Mouse (Mus musculus): ENCODE measurements around the gene Tnfsf13. TPM values are rescaled to one million over a fixed set of nuclear protein-coding genes. Genes with fewer than 3 reads are reported as not detected.
"Not testable (repeated sequence)": the region's sequence is repeated elsewhere in the genome, so short reads cannot be mapped to it uniquely, and the experiment has no call there.

The Tnfsf13 gene
- polyA plus RNA-seq (2015; fragmentation: Nextera tagmentation; extraction: Ambion mirVana), result 0.38 TPM in 1 of 2 replicates, not detected in the other

DNA sequence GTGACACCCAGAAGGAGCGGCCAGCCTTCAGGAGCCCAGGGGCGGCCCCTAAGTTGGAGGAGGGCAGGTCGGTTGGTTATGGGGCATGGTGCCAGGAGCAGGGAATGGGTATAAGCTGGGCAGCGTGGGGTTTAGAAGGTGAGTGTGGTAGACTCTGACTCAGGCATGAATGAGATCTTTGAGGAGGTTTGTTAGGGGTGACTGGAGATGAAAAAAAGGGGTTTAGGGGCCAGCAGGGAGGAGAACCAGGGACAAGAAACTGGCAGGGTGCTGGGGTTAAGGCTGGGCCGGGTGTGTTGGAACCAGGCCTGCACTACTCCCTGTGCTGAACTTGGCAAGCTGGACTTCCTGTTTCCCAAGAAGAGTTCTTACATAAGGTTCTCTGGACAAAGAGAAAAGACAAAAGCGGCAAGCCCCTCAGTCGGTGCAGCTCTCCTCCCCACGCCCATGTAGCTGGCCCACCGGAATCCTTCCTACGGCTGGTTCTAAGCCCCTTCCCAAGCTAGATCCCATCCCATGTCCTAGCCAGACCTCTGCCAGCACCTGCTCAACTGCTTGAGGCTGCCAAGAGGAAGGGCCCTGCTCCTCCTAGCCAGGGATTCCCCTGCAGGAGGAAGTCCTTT lies at the start of gene Tnfsf13:
Tnfsf13 (minus strand) TSS at position 259 of the 623 bp plus-strand sequence.
- Histone ChIP-seq H3K4me1 (peaks cover 38% of the 10 kb centered on the region), H3K9me3 (no peaks in the 10 kb centered on the region), H3K36me3 (no peaks in the 10 kb centered on the region), H3K4me2 (replicated peaks) (no peak within 1 kb of the TSS), H3K27me3 (no peaks in the 10 kb centered on the region), H3K9ac (replicated peaks) (no peak within 1 kb of the TSS), H3K27ac (replicated peaks) (peak within 1 kb of the TSS; percentile 39; the same call in 1 of the 2 replicates), H3K4me3 (no peak within 1 kb of the TSS)
- WGBS, result 45% methylated on average over 10 of the region's 10 CpGs
- no peak for ATAC-seq (replicated peaks)

DNA sequence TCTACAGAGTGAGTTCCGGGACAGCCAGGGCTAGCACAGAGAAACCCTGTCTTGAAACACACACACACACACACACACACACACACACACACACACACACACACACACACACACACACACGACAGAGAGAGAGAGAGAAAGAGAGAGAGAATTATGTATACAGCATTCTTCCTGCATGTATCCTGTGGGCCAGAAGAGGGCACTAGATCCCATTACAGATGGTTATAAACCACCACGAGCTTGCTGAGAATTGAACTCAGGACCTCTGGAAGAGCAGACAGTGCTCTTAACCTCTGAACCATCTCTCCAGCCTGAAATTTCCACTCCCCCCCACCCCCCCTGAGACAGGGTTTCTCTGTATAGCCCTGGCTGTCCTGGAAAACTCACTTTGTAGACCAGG lies 45.8 kb upstream of the Tnfsf13 start:
- not testable (repeated sequence) for H3K27me3 ChIP-seq
- H3K36me3 ChIP-seq, result peaks cover 30% of the 10 kb centered on the region
- WGBS, result 68% methylated on average over 3 of the region's 3 CpGs

DNA sequence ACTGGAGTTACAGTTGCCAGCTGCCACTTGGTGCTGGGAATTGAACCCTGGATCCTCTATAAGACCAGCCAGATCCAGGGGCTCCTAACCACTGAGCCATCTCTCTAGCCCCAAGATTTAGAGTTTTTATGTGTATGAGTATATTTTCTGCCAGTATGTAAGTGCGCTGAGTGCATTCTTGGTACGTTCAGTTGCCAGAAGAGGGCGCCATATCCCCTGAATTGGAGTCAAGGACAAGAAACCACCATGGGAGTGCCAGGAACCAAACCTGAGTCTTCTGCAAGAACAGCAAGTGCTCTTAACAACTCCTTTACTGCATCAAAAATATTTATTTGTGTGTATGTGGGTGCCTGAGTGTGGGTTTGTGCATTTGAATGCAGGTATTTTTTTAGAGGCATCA lies 43.5 kb upstream of the Tnfsf13 start:
- H3K4me2 ChIP-seq (replicated peaks), result no peak overlapping the region

More for the DNA sequence above, 45.8 kb upstream of the Tnfsf13 start:
- H3K27ac ChIP-seq (replicated peaks); ATAC-seq (replicated peaks); H3K9ac ChIP-seq (replicated peaks); H3K4me1 ChIP-seq; H3K9me3 ChIP-seq; H3K4me2 ChIP-seq (replicated peaks); H3K4me3 ChIP-seq: not testable (repeated sequence)

DNA sequence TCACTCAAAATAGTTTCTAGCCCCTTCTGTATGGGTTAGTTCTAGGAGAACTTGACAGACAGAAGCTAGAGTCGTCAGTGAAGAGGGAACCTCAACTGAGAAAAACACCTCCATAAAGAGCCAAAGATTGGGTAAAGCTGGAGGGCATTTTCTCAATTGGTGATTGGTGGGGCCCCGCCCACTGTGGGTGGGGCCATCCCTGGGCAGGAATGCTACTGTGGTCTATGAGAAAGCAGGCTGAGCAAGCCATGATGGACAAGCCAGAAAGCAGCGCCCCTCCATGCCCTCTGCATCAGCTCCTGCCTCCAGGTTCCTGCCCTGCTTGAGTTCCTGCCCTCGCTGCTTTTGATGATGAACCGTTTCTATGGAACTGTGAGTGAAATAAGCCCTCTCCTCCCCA lies 40.4 kb upstream of the Tnfsf13 start:
- Histone ChIP-seq H3K4me2 (replicated peaks) (no peak overlapping the region), H3K27me3 (no peaks in the 10 kb centered on the region), H3K4me1 (no peaks in the 10 kb centered on the region), H3K36me3 (no peaks in the 10 kb centered on the region), H3K27ac (replicated peaks) (no peak overlapping the region), H3K9ac (replicated peaks) (no peak overlapping the region), H3K4me3 (no peak overlapping the region), H3K9me3 (no peaks in the 10 kb centered on the region)
- WGBS, result 37% methylated on average over 5 of the region's 5 CpGs
- no peak for ATAC-seq (replicated peaks)

More for the DNA sequence above, 43.5 kb upstream of the Tnfsf13 start:
- no peaks in the 10 kb centered on the region for H3K27me3 ChIP-seq
- no peak overlapping the region for H3K9ac ChIP-seq (replicated peaks)
- WGBS, result 22% methylated on average over 3 of the region's 3 CpGs
- no peak overlapping the region for H3K27ac ChIP-seq (replicated peaks)
- no peak for ATAC-seq (replicated peaks)
- no peaks in the 10 kb centered on the region for H3K4me1 ChIP-seq
- no peak overlapping the region for H3K4me3 ChIP-seq
- no peaks in the 10 kb centered on the region for H3K9me3 ChIP-seq
- peaks cover 7% of the 10 kb centered on the region for H3K36me3 ChIP-seq

DNA sequence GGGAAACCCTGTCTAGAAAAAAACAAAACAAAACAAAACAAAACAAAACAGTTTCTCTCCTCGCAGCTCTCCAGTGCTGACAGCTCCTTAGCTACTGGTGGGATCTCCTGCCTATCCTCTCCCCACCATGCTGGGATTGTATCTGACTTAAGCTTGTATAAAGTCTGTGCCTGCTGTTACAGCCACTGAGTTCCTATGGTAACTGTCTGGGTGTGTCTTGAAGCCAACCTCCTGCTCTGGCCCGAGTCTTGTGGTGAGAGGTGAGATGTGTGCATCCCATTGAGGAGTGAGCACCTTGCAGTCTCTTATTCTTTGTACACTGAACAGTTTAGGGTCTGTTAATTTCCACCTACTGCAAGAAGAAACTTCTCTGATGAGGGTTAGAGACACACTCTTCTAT lies 37.5 kb upstream of the Tnfsf13 start:
- 54% methylated on average over 2 of the region's 2 CpGs for WGBS
- Histone ChIP-seq H3K4me3 (no peak overlapping the region), H3K36me3 (no peaks in the 10 kb centered on the region), H3K9me3 (no peaks in the 10 kb centered on the region), H3K4me1 (no peaks in the 10 kb centered on the region), H3K27ac (replicated peaks) (no peak overlapping the region), H3K4me2 (replicated peaks) (no peak overlapping the region), H3K9ac (replicated peaks) (no peak overlapping the region), H3K27me3 (no peaks in the 10 kb centered on the region)
- ATAC-seq (replicated peaks), result no peak

DNA sequence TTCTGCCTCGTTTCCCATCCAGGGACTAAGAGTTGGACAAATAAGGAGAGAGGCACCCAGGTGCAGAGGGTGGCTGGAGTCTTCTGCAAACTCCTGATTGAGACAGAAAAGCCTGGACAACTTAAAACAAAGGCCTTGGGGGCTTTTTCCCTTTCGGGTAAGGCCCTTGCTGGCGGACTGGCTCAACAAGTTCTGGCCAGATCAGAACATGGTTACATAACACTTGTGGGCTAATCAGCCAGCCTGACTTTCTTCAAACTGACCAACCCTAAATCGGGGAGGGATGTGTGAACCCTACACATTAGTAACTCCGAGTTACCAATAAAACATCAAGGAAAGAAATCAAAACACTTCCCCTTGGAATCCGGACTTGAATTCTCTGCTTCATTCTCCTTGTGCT lies 35.3 kb upstream of the Tnfsf13 start:
- H3K4me3 ChIP-seq, result no peak overlapping the region
- H3K4me2 ChIP-seq (replicated peaks), result no peak overlapping the region
- no peak for ATAC-seq (replicated peaks)
- H3K9ac ChIP-seq (replicated peaks), result no peak overlapping the region
- no peaks in the 10 kb centered on the region for H3K9me3 ChIP-seq
- H3K4me1 ChIP-seq, result no peaks in the 10 kb centered on the region
- no peaks in the 10 kb centered on the region for H3K36me3 ChIP-seq
- no peaks in the 10 kb centered on the region for H3K27me3 ChIP-seq
- 84% methylated on average over 6 of the region's 6 CpGs for WGBS
- H3K27ac ChIP-seq (replicated peaks), result no peak overlapping the region

DNA sequence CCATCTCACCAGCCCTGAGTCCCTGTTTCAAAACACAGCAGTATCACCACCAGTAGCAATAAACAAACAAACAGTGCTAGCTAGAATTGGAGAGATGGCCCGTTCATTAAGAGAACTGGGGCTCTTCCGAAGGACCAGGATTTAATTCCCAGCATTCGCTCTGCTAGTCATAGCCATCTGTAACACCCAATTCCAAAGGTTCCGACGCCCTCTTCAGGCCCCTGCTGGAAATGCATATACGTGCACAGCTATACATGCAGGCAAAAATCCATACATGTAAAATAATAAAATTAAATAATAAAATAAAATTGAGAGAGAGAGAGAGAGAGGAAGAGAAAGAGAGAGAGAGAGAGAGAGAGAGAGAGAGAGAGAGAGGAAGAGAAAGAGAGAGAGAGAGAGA lies 33.8 kb upstream of the Tnfsf13 start:
- 65% methylated on average over 6 of the region's 6 CpGs for WGBS
- no peak overlapping the region for H3K4me2 ChIP-seq (replicated peaks)

DNA sequence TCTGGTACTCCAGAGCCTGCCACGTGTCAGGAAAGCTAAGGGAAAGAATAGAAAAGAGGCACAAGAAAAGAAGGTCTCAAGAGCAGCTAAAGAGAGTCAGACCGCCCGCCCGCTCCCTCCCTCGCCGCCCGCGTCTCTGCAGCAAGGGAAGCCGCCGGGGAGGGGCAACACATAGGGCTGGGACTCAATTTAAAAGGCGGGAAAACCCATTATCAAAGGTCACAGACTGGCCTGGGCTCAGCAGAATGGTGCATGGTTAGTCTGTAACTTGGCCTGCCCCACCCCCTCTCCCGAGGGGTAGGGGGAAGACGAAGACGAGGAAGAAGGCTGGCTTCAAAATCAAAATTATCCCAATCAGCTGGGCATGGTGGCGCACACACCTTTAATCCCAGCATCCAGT lies 33.1 kb upstream of the Tnfsf13 start:
- ATAC-seq (replicated peaks), result no peak
- Histone ChIP-seq H3K9ac (replicated peaks) (no peak overlapping the region), H3K27me3 (no peaks in the 10 kb centered on the region), H3K4me2 (replicated peaks) (no peak overlapping the region), H3K36me3 (no peaks in the 10 kb centered on the region), H3K4me3 (no peak overlapping the region), H3K4me1 (no peaks in the 10 kb centered on the region), H3K27ac (replicated peaks) (no peak overlapping the region), H3K9me3 (no peaks in the 10 kb centered on the region)
- WGBS, result 28% methylated on average over 15 of the region's 15 CpGs

More for the DNA sequence above, 33.8 kb upstream of the Tnfsf13 start:
- H3K36me3 ChIP-seq, result no peaks in the 10 kb centered on the region
- no peak overlapping the region for H3K4me3 ChIP-seq
- H3K4me1 ChIP-seq, result no peaks in the 10 kb centered on the region
- no peaks in the 10 kb centered on the region for H3K27me3 ChIP-seq
- no peaks in the 10 kb centered on the region for H3K9me3 ChIP-seq
- no peak for ATAC-seq (replicated peaks)
- no peak overlapping the region for H3K27ac ChIP-seq (replicated peaks)
- no peak overlapping the region for H3K9ac ChIP-seq (replicated peaks)

DNA sequence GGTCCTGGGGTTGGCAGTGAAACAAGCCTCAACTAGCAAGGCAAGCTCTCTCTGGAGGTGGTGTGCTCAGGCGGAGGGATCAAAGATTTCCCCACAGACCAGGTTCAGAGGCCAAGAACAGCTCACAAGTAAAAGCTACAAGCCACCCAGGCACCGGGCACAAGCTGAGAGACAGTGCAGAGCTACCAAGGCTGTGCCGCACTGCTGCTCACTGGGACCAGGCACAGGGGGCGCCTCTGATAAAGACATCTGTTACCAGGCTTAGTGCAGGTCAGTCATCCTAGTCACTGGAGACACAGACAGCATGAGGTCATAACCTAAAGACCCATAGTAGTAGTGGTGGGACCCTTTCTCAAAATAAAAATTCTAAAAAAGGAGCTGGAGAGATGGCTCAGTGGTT lies 31.4 kb upstream of the Tnfsf13 start:
- Histone ChIP-seq H3K9me3 (no peaks in the 10 kb centered on the region), H3K4me1 (no peaks in the 10 kb centered on the region), H3K9ac (replicated peaks) (no peak overlapping the region), H3K27ac (replicated peaks) (no peak overlapping the region), H3K36me3 (no peaks in the 10 kb centered on the region), H3K4me2 (replicated peaks) (no peak overlapping the region), H3K27me3 (no peaks in the 10 kb centered on the region), H3K4me3 (no peak overlapping the region)
- ATAC-seq (replicated peaks), result no peak
- WGBS, result 69% methylated on average over 4 of the region's 4 CpGs

DNA sequence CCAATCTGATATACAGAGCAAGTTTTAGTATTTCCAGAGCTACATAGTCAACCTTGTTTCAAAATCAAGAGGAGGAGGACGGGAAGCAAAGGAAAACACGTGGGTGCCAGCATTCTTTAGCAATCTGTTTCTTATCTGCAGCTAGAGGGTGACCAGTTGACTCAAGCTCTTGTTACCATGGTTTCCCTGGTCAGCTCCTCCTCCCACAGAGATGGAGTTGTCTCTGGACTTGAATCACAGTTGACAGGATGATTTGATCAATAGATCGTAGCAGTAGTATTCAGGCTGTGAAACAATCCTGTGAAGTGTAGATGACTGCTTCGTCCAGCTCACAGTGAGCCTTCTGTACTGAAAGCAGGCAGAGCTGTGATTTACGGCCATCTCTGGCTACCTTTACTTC lies 30.3 kb upstream of the Tnfsf13 start:
- Histone ChIP-seq H3K4me3 (no peak overlapping the region), H3K36me3 (no peaks in the 10 kb centered on the region), H3K27ac (replicated peaks) (no peak overlapping the region), H3K4me2 (replicated peaks) (no peak overlapping the region), H3K4me1 (no peaks in the 10 kb centered on the region), H3K9ac (replicated peaks) (no peak overlapping the region), H3K27me3 (no peaks in the 10 kb centered on the region), H3K9me3 (no peaks in the 10 kb centered on the region)
- WGBS, result 45% methylated on average over 5 of the region's 5 CpGs
- ATAC-seq (replicated peaks), result no peak

DNA sequence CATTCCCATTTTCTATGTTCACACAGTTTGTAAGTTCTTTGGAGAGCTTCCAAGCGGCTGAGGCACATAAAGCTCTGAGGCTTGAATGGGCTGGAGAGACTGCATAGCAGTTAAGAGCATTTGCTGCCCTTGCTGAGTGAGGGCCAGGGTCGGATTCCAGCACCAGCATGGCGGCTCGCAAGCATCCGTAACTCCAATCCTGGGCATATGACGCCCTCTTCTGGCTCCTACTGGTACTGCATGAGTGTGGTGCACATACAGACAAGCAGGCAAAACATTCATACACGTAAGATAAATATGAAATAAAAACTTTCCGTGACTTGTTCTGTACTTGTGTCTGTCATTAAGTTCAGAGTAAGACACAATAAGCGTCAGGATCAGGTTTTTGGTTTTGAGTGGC lies 29.9 kb upstream of the Tnfsf13 start:
- 64% methylated on average over 9 of the region's 9 CpGs for WGBS
- Histone ChIP-seq H3K9me3 (no peaks in the 10 kb centered on the region), H3K4me3 (no peak overlapping the region), H3K4me2 (replicated peaks) (no peak overlapping the region), H3K27ac (replicated peaks) (no peak overlapping the region), H3K9ac (replicated peaks) (no peak overlapping the region), H3K4me1 (no peaks in the 10 kb centered on the region), H3K27me3 (no peaks in the 10 kb centered on the region), H3K36me3 (no peaks in the 10 kb centered on the region)
- ATAC-seq (replicated peaks), result no peak

DNA sequence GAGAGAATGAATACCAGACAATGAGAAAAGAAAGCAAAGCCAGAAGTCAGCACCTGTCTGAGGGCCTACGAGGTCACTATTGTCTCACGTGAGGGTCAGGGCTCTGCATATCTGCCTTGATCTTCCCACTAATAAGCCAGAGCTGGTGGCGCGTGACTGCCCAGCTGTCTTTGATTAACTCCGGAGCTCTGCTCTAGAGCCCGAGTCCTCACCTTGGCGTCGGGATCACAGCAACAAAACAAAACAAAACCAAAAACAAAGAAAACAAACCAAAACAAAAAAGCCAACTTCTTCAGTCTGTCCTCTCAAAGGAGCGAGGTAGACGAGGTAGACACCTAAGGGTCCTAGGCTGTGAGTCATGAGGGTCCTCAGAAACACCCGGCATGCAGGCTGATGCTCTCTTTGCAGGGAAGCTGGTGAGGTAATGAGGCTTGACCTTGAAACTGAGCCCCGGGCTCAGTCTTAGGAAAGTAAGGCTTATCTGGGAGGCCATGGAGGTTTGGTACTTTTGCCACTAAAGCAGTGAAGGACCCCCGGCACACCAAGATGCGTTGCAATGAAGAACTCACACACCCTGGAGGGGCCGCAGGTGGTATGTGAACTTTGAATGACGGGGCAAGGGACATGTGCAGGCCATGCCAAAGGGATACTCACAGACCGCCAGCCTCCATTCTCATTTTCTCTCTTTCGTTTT lies 29.2 kb upstream of the Tnfsf13 start:
- Histone ChIP-seq H3K4me3 (no peak overlapping the region), H3K9ac (replicated peaks) (no peak overlapping the region), H3K4me1 (no peaks in the 10 kb centered on the region), H3K9me3 (no peaks in the 10 kb centered on the region), H3K36me3 (no peaks in the 10 kb centered on the region), H3K4me2 (replicated peaks) (no peak overlapping the region), H3K27me3 (no peaks in the 10 kb centered on the region), H3K27ac (replicated peaks) (no peak overlapping the region)
- 81% methylated on average over 18 of the region's 18 CpGs for WGBS
- no peak for ATAC-seq (replicated peaks)
